Mouse (Mus musculus) layer of hippocampus, postnatal 25 days (tissue): ENCODE data around the gene Cyp26a1. TPM values are rescaled to one million over a fixed set of nuclear protein-coding genes. Genes with fewer than 3 reads are reported as not detected.

ENCODE experiments used
- DNase-seq, 2 experiments: peaks; one replicate each; pipeline ENCODE4 v3.0.0; 2022; ENCODE audit warnings: mixed read lengths in 2 of 2, low spot score in 1 of 2; ENCODE audit errors: extremely low spot score in 1 of 2
- total RNA-seq, 2 experiments: library from RNA; stranded (reverse); gene quantifications; 2 replicates each; pipeline ENCODE4 v1.2.3; 2021

Gene Cyp26a1
- total RNA-seq, result under 1 TPM; 0.26 to 0.86 TPM

GRCm38 (mm10) chr19:37697651-37698272 is at the start of gene Cyp26a1:
TSS of gene Cyp26a1 (plus strand) at chr19:37697798.
- DNase-seq, result no peak

DNA sequence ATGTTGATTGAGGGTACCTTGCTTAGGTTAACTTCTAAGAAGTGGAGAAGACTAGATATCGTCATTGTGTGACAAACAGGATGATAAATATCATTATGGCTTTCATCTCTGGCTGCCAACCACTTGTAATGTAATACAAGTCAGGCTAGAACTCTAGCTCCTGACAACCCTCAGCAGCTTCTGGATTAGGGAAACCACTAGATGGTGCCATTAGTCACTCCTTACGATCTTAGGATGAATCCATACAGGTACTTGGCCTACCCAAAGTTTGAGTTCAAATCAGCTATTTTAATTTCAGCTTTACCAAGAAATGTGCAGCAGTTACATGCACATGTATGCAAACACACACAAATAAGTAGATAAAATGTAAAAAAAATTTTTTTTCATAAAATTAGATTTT is 49.6 kb upstream of the Cyp26a1 start:
- DNase-seq, result no peak

- DNase-seq, result no peak
These were observed 47.1 kb upstream of the Cyp26a1 start for GRCm38 (mm10) chr19:37650526-37650925.

DNA sequence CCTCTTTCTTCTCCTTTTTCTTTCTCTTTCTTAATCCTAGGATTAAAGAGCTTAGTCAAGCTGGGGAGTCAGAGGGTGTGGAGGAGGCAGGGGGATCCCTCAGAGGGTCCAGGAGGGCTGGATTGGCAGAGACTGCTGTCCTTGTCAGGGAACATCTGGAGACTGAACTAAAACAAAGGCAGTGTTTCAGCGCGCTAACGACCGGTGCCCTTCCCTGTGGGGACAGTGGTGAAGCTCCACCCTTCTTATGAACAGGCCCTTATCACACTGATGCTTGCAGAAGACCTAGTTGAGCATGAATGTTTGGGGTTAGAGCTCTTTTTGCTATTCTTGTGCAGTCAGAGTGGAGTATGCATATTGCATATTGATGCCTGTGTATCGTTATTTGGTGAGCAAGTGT is 43.6 kb upstream of the Cyp26a1 start:
- no peak for DNase-seq

GRCm38 (mm10) chr19:37656441-37656840 is 41.2 kb upstream of the Cyp26a1 start:
- no peak for DNase-seq

- no peak for DNase-seq
These were observed 32.3 kb upstream of the Cyp26a1 start for GRCm38 (mm10) chr19:37665256-37665655.

DNA sequence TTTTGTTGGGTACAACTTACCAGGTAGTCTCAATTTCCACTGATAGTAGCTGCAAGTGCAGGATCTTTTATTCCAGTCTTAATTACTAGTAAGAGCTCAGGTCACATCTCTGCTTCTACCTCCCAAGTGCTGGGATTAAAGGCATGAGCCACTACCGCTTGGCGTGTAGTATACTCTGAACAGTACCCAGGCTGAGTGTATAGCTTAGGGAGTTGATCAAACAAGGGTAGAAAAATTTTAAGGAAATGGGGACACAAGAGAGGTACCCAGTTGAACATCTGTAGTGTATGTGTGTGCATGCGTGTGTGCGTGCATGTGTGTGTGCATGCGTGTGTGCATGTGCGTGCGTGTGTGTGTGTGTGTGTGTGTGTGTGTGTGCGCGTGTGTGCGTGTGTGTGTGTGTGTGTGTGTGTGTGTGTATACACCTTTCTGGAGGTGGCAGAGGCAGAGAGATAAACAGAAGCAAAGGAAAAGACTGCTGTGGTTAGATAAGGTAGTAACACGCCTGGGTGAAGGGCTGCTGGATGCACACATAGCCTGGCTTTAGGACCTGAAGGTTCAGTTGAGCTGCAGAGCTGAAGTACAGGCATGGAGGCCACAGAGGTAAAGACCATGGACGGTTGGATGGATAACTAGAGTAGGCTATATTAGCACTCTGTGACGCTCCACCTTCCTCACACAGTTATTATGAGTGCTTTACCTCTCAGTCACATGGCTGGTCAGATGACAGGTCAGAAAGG is 29.6 kb upstream of the Cyp26a1 start:
- DNase-seq, result no peak

DNA sequence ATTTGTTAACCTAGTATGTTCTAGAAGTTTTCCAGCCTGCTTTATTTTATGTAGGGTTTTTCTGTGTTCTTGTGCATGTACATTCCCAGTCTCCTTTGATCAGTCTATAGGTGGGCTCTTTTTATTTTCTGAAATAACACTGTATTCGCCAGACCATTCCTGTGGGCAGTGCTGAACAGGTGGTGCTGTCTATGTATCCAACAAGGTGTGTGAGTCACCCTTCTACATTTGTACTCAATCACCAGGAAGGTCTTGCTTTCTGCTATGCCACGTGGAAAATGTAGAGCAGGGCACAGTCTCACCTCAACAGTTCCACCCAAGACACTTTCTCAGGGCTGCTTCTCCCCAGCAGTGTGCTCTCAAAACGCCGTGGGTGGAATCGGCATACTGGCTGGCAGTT is 28.9 kb upstream of the Cyp26a1 start:
- no peak for DNase-seq

GRCm38 (mm10) chr19:37669486-37669885 is 28.1 kb upstream of the Cyp26a1 start:
- no peak for DNase-seq

DNA sequence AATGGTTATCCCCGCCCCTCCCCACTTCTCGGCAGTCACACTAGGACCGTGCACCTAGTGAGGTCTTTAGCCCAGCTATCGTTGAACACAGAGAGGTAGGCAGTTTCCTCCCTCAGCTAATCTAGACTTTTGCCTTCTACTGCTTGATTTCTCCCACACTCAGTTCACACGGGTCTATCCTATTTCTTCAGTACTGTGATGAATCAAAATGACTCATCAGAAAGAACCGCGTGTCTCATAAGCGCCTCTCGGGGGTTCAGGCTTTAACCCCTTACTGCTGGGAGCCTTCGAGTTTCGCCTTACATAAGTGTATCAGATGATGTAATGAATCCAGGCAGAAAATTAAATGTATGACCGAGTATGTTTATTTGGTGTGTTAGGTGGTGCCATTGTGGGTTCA is 24.2 kb upstream of the Cyp26a1 start:
- no peak for DNase-seq

GRCm38 (mm10) chr19:37685281-37685680 is 12.3 kb upstream of the Cyp26a1 start, which contains the start of gene Cyp26c1:
TSS of gene Cyp26c1 (plus strand) at chr19:37685581.
- no peak for DNase-seq

DNA sequence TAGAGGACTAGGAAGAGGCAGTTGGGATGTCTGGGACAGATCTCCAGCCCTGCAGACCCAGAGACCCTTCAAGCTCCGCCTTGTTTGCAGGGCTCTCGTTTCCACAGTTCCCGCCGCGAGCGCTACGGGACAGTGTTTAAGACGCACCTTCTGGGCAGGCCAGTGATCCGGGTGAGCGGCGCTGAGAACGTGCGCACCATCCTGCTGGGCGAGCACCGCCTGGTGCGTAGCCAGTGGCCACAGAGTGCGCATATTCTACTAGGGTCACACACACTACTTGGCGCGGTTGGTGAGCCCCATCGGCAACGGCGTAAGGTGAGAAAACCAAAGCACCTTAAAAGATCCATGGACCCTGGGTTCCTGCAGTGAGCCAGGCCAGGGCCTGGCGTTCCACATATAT is 11.3 kb upstream of the Cyp26a1 start:
- no peak for DNase-seq

DNA sequence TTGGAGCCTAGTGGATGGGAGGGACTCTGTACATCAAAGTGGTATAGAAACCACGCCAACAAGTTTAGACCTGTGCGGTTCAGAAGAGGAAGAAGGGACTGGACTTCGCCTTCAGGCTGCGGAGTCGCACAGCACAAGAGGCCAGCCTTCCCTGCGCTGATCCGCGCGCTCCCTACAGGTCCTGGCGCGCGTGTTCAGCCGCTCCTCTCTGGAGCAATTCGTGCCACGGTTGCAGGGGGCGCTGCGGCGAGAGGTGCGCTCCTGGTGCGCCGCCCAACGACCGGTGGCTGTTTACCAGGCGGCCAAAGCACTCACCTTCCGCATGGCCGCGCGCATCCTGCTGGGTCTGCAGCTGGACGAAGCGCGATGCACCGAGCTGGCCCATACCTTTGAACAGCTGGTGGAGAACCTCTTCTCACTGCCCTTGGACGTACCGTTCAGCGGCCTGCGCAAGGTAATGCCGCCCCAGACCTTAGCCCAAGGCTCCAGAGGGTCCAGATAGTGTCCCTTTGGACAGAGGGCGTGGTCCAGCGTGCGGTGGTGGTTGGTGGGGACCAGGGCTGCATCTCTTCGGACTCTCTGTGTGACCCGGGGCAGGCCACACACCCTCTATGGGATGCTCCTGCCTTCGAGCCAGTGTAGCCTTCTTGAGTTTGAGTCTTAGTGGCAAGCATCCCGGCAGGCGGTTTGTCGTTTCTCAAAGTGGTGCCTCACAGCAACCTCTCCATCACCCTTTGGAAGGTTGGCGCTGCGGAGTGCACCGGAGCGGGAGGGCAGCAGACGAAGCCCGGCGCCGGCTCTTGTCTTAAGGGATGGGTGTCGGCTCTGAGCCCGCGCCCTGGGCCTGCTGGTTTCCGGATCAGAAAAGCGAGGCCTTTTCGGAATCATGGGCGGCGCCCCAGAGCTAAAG is 10.4 kb upstream of the Cyp26a1 start:
- DNase-seq, result no peak

DNA sequence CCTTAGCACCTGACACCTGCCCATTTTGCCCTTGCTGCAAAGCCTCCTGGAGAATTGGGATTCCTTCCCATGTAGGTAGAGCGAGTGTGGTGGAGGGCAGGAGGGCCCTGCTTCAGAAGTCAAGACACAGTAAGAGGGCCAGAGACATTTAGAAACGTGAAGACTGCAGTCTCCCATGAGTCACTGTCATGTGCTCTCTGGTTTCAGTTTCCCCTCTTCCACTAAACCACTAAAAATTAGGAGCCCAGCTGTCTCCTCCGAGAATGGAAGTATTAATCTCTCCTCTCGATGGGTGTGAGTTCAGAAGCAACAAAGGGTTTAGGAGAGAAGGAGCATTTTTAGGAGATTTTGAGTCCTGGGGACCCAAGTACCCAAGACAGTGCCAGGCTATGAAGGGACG is 8.1 kb upstream of the Cyp26a1 start:
- no peak for DNase-seq

DNA sequence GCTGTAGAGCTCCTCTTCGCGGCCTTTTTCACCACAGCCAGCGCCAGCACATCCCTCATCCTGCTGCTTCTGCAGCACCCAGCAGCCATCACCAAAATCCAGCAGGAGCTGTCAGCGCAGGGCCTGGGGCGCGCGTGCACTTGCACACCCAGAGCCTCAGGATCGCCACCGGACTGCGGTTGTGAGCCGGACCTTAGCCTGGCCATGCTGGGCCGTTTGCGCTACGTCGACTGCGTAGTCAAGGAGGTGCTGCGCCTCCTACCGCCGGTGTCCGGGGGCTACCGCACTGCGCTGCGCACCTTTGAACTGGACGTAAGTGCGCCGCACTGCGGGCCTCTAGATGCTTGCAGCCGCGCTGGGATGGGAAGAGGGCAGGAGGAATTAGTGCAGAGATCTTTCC is 6.9 kb upstream of the Cyp26a1 start:
- DNase-seq, result no peak

DNA sequence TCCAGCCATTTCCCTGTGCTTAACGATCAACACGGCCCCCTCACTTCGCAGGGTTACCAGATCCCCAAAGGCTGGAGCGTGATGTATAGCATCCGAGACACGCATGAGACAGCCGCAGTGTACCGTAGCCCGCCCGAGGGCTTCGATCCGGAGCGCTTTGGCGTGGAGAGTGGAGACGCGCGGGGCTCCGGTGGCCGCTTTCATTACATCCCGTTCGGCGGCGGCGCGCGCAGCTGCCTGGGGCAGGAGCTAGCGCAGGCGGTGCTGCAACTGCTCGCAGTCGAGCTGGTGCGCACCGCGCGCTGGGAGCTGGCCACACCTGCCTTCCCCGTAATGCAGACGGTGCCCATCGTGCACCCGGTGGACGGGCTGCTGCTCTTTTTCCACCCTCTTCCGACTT is 4.7 kb upstream of the Cyp26a1 start:
- DNase-seq, result peak in 1 of 2 experiments; percentile 25

DNA sequence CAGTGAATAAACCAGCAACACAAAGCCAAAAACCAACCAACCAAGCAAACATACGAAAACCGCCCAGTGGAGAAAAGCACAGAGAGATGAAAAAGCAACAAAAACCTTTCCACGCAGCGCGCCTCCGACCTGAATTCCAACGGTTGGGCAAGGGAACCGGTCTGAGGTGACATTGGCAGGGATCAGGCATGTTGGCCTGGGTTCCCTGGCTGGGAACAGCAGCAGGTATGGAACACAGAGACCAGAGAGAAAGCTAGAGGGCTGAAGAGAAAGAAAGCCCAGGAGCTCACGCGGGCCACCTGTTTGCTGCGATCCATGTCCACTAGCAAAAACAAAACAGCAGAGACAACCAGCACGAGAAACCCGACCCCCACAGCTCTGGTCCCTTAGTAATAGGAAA is 2.5 kb upstream of the Cyp26a1 start:
- DNase-seq, result no peak

- DNase-seq, result no peak
These were observed 1.6 kb upstream of the Cyp26a1 start for GRCm38 (mm10) chr19:37695762-37696602.

DNA sequence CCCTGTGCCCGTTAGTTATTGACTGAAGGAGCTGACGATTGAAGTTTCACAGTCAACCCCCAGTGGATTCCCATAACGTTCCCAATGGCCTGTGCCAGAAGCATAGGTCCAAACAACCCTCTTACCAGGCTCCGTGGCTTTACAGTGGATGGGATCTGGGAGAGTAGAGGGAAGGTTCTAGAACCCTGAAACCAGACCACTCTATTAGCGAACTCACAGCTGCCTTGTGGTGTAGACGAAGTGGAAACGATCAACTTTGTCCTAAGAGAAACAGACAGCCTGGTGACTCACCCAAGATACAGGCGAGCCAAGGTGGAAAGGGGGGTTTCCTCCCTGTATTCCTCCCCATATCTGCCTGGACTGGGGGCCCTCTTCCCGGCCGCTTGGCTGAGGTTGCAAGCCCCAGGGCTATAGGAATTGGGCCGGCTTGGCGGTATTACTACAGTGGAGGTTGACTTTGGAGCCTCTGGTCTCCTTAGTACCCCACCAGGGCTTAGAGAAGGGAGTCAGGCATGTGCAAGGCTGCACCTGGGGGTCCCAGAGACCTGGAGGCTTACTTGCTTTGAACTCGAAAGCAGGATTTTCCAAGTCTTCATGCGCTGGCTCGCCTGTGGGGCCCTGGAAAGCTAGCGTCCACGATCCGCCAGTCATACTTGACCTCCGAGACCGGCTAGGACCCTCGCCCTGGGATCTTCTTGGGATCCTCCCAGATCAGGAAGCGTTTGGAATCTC is 829 bp upstream of the Cyp26a1 start:
- DNase-seq, result no peak

DNA sequence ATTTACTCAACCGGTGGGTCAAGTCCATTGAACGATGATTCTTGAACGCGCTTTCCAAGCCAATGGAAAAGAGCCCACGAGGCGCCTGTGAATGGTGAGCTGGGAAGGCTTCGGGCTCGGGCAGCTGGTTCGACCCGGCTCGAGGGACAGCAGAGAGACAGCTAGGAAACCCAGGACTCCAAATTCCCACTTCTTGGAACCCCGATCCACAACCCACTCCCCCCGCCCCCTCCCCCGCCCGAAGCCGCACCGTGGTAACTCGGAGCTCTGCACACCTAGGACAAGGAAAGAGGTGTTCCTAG is 312 bp upstream of the Cyp26a1 start:
- DNase-seq, result no peak
